Mouse (Mus musculus): ENCODE results near the gene Rftn1. TPM values are rescaled to one million over a fixed set of nuclear protein-coding genes. Genes with fewer than 3 reads are reported as not detected.

Gene Rftn1
- total RNA-seq, 1 experiment, result 5.0 TPM

- in situ Hi-C loops (cut with MboI; ENCODE audit: low sequenced_read_pairs in 2 of 2, unreplicated experiment in 2 of 2), result no loop called here
These were observed 109.5 kb downstream of the Rftn1 start for GRCm38 (mm10) chr17:50080991-50081390.

GRCm38 (mm10) chr17:50078749-50079148, 111.7 kb downstream of the Rftn1 start:
- DNase-seq (ENCODE audit: low read depth, low spot score), result no peak
- Histone ChIP-seq H3K27ac (ENCODE audit: insufficient read depth, low read depth, low read length, poor library complexity, severe bottlenecking) (no peak overlapping the region), H3K9ac (ENCODE audit: insufficient read depth, low read depth, low read length, poor library complexity, severe bottlenecking) (no peak overlapping the region), H3K36me3 (ENCODE audit: control insufficient read depth, insufficient read depth, low read length, poor library complexity, severe bottlenecking) (no peaks in the 10 kb centered on the region), H3K4me1 (ENCODE audit: control insufficient read depth in 2 of 2, insufficient read depth in 2 of 2, low read length in 2 of 2, poor library complexity in 1 of 2) (no peaks in the 10 kb centered on the region), H3K4me3 (ENCODE audit: insufficient read depth in 1 of 2, low read depth in 1 of 2, low read length in 2 of 2, poor library complexity in 1 of 2, severe bottlenecking in 1 of 2) (no peak overlapping the region), H3K9me3 (ENCODE audit: control insufficient read depth, insufficient read depth, low read depth, low read length) (no peaks in the 10 kb centered on the region)
- in situ Hi-C loops (cut with MboI; ENCODE audit: low sequenced_read_pairs in 2 of 2, unreplicated experiment in 2 of 2), result no loop called here
- TF ChIP-seq MAFK (IDR thresholded peaks at IDR 0.05; ENCODE audit: insufficient read depth, low read depth, low read length) (no peak), ZNF384 (IDR thresholded peaks at IDR 0.05; ENCODE audit: low read depth, low read length) (no peak), CHD2 (IDR thresholded peaks at IDR 0.05; ENCODE audit: low read depth, low read length) (no peak), HCFC1 (IDR thresholded peaks at IDR 0.05; ENCODE audit: borderline replicate concordance, insufficient read depth, low read length) (no peak), ZC3H11A (IDR thresholded peaks at IDR 0.05; ENCODE audit: borderline replicate concordance, low read depth, low read length) (no peak)

More at GRCm38 (mm10) chr17:50080991-50081390, 109.5 kb downstream of the Rftn1 start:
- no peaks in the 10 kb centered on the region for H3K36me3 ChIP-seq (ENCODE audit: control insufficient read depth, insufficient read depth, low read length, poor library complexity, severe bottlenecking)
- no peaks in the 10 kb centered on the region for H3K4me1 ChIP-seq (ENCODE audit: control insufficient read depth in 2 of 2, insufficient read depth in 2 of 2, low read length in 2 of 2, poor library complexity in 1 of 2)
- H3K4me3 ChIP-seq (ENCODE audit: insufficient read depth in 1 of 2, low read depth in 1 of 2, low read length in 2 of 2, poor library complexity in 1 of 2, severe bottlenecking in 1 of 2), result no peak overlapping the region
- H3K9ac ChIP-seq (ENCODE audit: insufficient read depth, low read depth, low read length, poor library complexity, severe bottlenecking), result no peak overlapping the region
- no peak for DNase-seq (ENCODE audit: low read depth, low spot score)
- no peak for TF ChIP-seq ZC3H11A (IDR thresholded peaks at IDR 0.05; ENCODE audit: borderline replicate concordance, low read depth, low read length)
- TF ChIP-seq HCFC1 (IDR thresholded peaks at IDR 0.05; ENCODE audit: borderline replicate concordance, insufficient read depth, low read length), result no peak
- no peak for TF ChIP-seq MAFK (IDR thresholded peaks at IDR 0.05; ENCODE audit: insufficient read depth, low read depth, low read length)
- TF ChIP-seq CHD2 (IDR thresholded peaks at IDR 0.05; ENCODE audit: low read depth, low read length), result no peak
- no peak for TF ChIP-seq ZNF384 (IDR thresholded peaks at IDR 0.05; ENCODE audit: low read depth, low read length)
- no peak overlapping the region for H3K27ac ChIP-seq (ENCODE audit: insufficient read depth, low read depth, low read length, poor library complexity, severe bottlenecking)
- no peaks in the 10 kb centered on the region for H3K9me3 ChIP-seq (ENCODE audit: control insufficient read depth, insufficient read depth, low read depth, low read length)

GRCm38 (mm10) chr17:50072982-50073965, 117.2 kb downstream of the Rftn1 start:
- no peak for DNase-seq (ENCODE audit: low read depth, low spot score)
- Histone ChIP-seq H3K27ac (ENCODE audit: insufficient read depth, low read depth, low read length, poor library complexity, severe bottlenecking) (no peak overlapping the region), H3K36me3 (ENCODE audit: control insufficient read depth, insufficient read depth, low read length, poor library complexity, severe bottlenecking) (no peaks in the 10 kb centered on the region), H3K9ac (ENCODE audit: insufficient read depth, low read depth, low read length, poor library complexity, severe bottlenecking) (no peak overlapping the region), H3K9me3 (ENCODE audit: control insufficient read depth, insufficient read depth, low read depth, low read length) (no peaks in the 10 kb centered on the region), H3K4me3 (ENCODE audit: insufficient read depth in 1 of 2, low read depth in 1 of 2, low read length in 2 of 2, poor library complexity in 1 of 2, severe bottlenecking in 1 of 2) (no peak overlapping the region), H3K4me1 (ENCODE audit: control insufficient read depth in 2 of 2, insufficient read depth in 2 of 2, low read length in 2 of 2, poor library complexity in 1 of 2) (no peaks in the 10 kb centered on the region)
- TF ChIP-seq ZC3H11A (IDR thresholded peaks at IDR 0.05; ENCODE audit: borderline replicate concordance, low read depth, low read length), result no peak
- no peak for TF ChIP-seq MAFK (IDR thresholded peaks at IDR 0.05; ENCODE audit: insufficient read depth, low read depth, low read length)
- no peak for TF ChIP-seq ZNF384 (IDR thresholded peaks at IDR 0.05; ENCODE audit: low read depth, low read length)
- TF ChIP-seq CHD2 (IDR thresholded peaks at IDR 0.05; ENCODE audit: low read depth, low read length), result no peak
- no peak for TF ChIP-seq HCFC1 (IDR thresholded peaks at IDR 0.05; ENCODE audit: borderline replicate concordance, insufficient read depth, low read length)
- in situ Hi-C loops (cut with MboI; ENCODE audit: low sequenced_read_pairs in 2 of 2, unreplicated experiment in 2 of 2), result no loop called here

- H3K9ac ChIP-seq (ENCODE audit: insufficient read depth, low read depth, low read length, poor library complexity, severe bottlenecking), result no peak overlapping the region
- no peak overlapping the region for H3K27ac ChIP-seq (ENCODE audit: insufficient read depth, low read depth, low read length, poor library complexity, severe bottlenecking)
- no peak overlapping the region for H3K4me3 ChIP-seq (ENCODE audit: insufficient read depth in 1 of 2, low read depth in 1 of 2, low read length in 2 of 2, poor library complexity in 1 of 2, severe bottlenecking in 1 of 2)
- no peaks in the 10 kb centered on the region for H3K36me3 ChIP-seq (ENCODE audit: control insufficient read depth, insufficient read depth, low read length, poor library complexity, severe bottlenecking)
- no peak for DNase-seq (ENCODE audit: low read depth, low spot score)
- in situ Hi-C loops (cut with MboI; ENCODE audit: low sequenced_read_pairs in 2 of 2, unreplicated experiment in 2 of 2), result no loop called here
- TF ChIP-seq ZNF384 (IDR thresholded peaks at IDR 0.05; ENCODE audit: low read depth, low read length) (no peak), HCFC1 (IDR thresholded peaks at IDR 0.05; ENCODE audit: borderline replicate concordance, insufficient read depth, low read length) (no peak), CHD2 (IDR thresholded peaks at IDR 0.05; ENCODE audit: low read depth, low read length) (no peak)
- H3K4me1 ChIP-seq (ENCODE audit: control insufficient read depth in 2 of 2, insufficient read depth in 2 of 2, low read length in 2 of 2, poor library complexity in 1 of 2), result no peaks in the 10 kb centered on the region
- H3K9me3 ChIP-seq (ENCODE audit: control insufficient read depth, insufficient read depth, low read depth, low read length), result no peaks in the 10 kb centered on the region
These were observed 118.9 kb downstream of the Rftn1 start for GRCm38 (mm10) chr17:50071602-50071988.
